In the genomic region with DNA sequence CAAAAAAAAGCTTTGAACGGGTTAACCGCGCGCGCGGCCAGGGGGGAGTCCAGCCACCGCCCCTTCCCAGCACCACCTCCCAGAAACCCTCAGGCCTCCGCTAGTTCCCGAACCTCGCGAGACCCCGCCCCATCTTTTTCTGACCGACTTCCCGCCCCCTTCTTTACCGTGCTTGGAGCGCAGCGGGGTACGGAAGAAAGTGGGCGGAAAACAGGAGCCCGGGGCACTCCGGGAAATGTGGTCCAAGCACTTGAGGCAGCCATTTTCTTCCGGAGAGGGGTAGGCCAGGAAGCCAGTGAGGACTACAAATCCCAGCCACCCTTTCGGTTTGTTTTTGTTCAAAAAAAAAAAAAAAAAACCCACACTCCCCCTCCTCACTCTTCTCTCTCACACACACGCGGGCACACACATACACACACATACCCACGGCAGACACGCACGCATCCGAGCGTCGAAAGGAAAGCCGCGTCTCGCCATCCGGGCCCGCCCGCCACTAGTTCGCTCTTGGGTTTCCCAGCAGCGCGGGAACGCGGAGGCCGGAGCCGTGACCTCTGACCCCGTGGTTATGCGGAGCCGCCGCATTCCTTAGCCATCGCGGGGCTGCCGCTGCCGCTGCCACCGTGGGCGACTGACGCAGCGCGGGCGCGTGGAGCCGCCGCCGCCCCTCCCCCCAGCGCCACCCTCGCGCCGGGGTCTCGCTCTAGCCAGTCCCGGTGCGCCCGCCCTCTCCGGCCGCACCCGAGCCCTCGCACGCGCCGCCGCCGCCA, we compare ENCODE assay signal across 8 mouse cellular contexts. TPM values are rescaled to one million over a fixed set of nuclear protein-coding genes. Genes with fewer than 3 reads are reported as not detected.
A peak's percentile ranks its signal among the peaks of the same experiment; 100 is the strongest.
DNase-seq lines count a peak whose midpoint lies in the region; ATAC-seq lines count a peak whose summit lies in the region.

A gene (plus strand): TSS at position 376 of the 767 bp plus-strand sequence.

- no peaks in the 10 kb centered on the region for H3K27me3 ChIP-seq in lung, embryonic 16.5 days (ENCODE audit: control insufficient read depth, insufficient read depth, low read depth, low read length)

- peak within 1 kb of the TSS; percentile 99 for H3K27ac ChIP-seq in lung, embryonic 16.5 days (ENCODE audit: low read length)

- WGBS in lung, embryonic 16.5 days: under 1% methylated on average over 76 of the region's 79 CpGs

- no peaks in the 10 kb centered on the region for H3K9me3 ChIP-seq in lung, embryonic 16.5 days (ENCODE audit: control insufficient read depth, low read length)

- DNase-seq in MEL-GATA-1-ER (ENCODE audit: extremely low read depth, low read depth): peak; percentile 96
- peak; percentile 90 for DNase-seq in cerebellum, adult 8-10 months
- peak; percentile 99 for DNase-seq in forelimb bud, embryonic 11.5 days (ENCODE audit: low read depth, low spot score)
- DNase-seq in layer of hippocampus, adult 9-10 months (ENCODE audit: low spot score): peak; percentile 87
- peak; percentile 87 for DNase-seq in ovary, postnatal 10 days (ENCODE audit: low spot score)
- peak; percentile 93 to 97 for DNase-seq in thymus, postnatal 10 days (ENCODE audit: low spot score in 2 of 2)

- peak within 1 kb of the TSS; percentile 94 for H3K9ac ChIP-seq in lung, embryonic 16.5 days (ENCODE audit: low read length)

- peak within 1 kb of the TSS; percentile 59 for H3K4me3 ChIP-seq in lung, embryonic 16.5 days (ENCODE audit: low read length)

- ATAC-seq in hematopoietic stem cell, adult 5-6 weeks (replicated peaks in 1 of 2; ENCODE audit: insufficient read depth in 1 of 2, low FRiP score in 2 of 2, low TSS enrichment in 1 of 2, low read depth in 1 of 2, poor library complexity in 2 of 2, severe bottlenecking in 2 of 2): peak; percentile 96 to 98
- ATAC-seq in lung, embryonic 16.5 days (ENCODE audit: low read depth): peak; percentile 97

- H3K36me3 ChIP-seq in lung, embryonic 16.5 days (ENCODE audit: control insufficient read depth, insufficient read depth, low read length): 0 out of 2 replicates have a peak, but pooled peaks cover 4% of the 10 kb centered on the region

- peaks cover 30% of the 10 kb centered on the region for H3K4me1 ChIP-seq in lung, embryonic 16.5 days (replicated peaks; ENCODE audit: control insufficient read depth, insufficient read depth, low read length)

- H3K4me2 ChIP-seq in lung, embryonic 16.5 days (ENCODE audit: low read depth, low read length): peak within 1 kb of the TSS; percentile 78

RNA-seq across cellular contexts. Expression of the gene that starts here (rescaled TPM):
- 37.1 and 42.8 TPM in 2 replicates for total RNA-seq in hematopoietic stem cell, adult 5-6 weeks (2017)
- 9.0 and 9.6 TPM in 2 replicates for polyA plus RNA-seq in lung, embryonic 16.5 days (2015; fragmentation: Nextera tagmentation; extraction: Ambion mirVana)

Comparison
In these comparisons a context has a peak if more than half of its experiments do, and no peak if none do; other contexts are left out.
1. Peak in every context shown above with its lines: DNase-seq, ATAC-seq, H3K4me3 ChIP-seq and H3K27ac ChIP-seq.